Mouse (Mus musculus) right cerebral cortex, postnatal 36 days (tissue): ENCODE measurements around the gene Sap18.
A peak's percentile ranks its signal among the peaks of the same experiment; 100 is the strongest.
"Not testable (repeated sequence)": the region's sequence is repeated elsewhere in the genome, so short reads cannot be mapped to it uniquely, and the experiment has no call there.

Experiments
- DNase-seq, 2 experiments: peaks; one replicate each; pipeline ENCODE4 v3.0.0; 2022; ENCODE audit warnings: low spot score in 2 of 2, mixed read lengths in 1 of 2

Sap18 gene

DNA sequence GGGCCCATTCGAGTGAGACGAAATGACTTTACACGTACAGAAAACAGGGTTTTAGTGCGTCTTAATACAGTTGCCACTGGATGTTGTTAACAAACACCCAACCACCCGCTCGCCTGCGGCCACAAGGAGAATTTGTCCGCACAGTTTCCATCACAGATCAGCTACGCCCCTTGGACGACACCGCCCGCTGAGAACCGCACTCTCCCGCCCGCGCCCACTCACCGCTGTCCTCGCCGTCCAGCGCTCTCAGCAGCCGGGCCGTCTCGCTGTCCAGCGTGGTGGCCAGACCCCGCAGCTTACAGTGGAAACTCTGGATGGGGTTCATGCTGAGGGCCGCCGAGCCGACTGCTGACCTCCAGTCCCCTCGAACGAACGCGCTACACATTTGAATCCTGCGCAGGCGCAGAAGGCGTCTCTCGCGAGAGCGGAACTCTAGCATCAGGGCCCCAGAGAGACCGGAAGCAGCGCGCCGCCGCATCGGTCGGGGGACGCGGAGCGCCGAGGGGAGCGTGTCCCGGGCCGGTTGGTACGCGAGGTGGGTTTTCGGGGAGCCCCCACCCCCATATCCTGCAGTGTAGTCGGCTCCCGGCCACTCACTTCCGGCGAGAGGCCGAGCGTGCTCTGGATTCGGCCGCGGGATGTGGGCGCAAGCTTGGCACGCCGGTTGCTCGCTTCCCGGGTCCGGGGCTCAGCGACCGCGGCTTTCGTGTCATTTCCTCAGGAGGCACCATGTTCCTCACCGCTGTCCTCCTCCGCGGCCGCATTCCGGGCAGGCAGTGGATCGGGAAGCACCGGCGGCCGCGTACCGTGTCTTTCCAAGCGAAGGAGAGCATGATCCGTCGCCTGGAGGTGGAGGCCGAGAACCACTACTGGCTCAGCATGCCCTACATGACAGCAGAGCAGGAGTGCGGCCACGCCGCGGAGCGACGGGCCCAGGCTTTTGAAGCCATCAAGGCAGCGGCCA, 28.1 kb downstream of the Sap18 start, which contains the start of the genes Ska3 and Mrpl57:
Gene Ska3 (minus strand): TSS at position 398 of the 964 bp plus-strand sequence.
Gene Mrpl57 (plus strand): TSS at position 447 of the 964 bp plus-strand sequence.
- peak; percentile 81 to 83 for DNase-seq

DNA sequence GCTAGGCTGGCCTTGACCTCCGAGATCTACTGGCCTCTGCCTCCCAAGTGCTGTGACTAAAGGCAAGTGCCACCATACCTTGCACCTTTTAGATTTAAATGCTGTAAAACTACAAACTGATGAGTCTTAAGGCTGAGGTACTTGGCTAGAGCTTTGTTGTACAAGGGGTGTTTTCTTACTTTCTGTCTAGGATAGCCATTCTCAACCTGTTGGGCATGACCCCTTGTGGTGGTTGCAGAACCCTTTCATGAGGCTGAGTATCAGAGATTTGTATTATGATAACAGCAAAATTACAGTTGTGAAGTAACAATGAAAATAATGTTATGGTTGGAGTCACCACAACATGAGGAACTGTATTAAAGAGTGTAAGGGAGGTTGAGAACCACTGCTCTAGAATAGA, 29.3 kb downstream of the Sap18 start:
- no peak for DNase-seq

DNA sequence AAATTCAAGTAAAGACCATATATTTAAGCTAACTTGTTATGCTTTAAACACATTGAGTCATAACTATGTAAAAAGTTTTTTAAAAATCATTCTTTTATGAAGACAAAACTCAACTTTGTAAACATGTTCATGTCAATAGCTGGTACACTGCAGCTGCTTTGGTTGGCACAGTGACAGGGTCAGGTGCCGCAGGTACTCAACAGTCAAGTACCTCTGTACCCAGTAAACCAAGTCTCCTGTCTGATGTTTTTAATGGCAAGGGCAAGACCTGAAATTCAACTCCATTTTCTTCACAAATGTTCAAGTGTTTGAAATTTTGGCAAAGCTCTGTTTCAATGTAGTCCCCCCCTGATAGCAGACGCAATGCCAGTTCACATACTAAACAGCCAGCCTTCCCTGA, 35.5 kb downstream of the Sap18 start:
- DNase-seq, result no peak

DNA sequence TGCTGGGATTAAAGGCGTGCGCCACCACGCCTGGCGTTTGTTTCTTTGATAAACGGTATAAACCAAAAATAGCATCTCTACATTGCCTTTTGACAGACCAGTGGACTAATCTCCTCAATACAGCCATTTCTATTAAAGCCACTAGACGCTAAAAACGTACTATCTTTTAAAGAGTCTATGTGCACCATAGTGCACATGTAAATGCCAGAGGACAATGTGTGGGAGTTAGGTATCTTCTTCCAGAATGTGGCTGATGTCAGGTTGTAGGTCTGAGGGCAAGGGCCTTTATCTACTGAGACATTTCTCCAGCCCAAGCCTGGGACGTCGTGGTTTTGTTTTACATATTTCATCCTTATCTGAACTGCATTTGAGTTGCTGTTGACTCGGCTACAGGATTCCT, 37.2 kb downstream of the Sap18 start:
- no peak for DNase-seq

DNA sequence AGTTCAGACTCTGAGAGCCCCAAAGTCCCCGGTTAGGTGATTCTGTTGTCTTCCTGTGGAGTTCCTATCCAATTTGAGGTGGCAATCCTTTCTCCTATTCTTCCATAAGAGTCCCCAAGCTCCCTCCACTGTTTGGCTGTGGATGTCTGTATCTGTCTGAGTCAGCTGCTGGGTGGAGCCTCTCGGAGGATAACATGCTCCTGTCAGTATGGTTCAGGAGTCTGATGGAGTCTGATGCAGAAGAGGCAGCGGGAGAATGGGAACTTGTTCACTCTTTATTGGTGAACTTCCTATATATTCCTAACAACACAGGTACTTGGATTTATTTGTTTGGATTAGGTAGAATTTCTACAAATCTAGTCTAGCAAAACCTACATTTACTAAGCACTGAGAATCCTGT, 46.6 kb downstream of the Sap18 start:
- DNase-seq, result no peak

DNA sequence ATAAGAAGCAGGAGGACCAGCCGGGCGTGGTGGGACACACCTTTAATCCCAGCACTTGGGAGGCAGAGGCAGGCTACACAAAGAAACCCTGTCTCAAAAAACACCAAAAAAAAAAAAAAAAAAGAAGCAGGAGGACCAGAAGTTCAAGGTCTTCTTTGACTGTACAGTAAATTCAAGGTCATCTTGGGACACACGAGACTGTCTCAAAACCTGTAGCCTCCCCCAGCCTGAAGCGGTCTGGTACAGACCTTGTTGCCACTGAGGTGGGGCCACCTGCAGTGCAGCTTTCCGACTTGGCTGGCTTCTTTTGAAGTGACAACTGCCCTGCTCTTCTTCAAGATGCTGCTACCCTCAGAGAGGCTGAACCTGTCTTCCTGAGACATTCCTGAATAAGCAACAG, 50.1 kb downstream of the Sap18 start:
- not testable (repeated sequence) for DNase-seq

DNA sequence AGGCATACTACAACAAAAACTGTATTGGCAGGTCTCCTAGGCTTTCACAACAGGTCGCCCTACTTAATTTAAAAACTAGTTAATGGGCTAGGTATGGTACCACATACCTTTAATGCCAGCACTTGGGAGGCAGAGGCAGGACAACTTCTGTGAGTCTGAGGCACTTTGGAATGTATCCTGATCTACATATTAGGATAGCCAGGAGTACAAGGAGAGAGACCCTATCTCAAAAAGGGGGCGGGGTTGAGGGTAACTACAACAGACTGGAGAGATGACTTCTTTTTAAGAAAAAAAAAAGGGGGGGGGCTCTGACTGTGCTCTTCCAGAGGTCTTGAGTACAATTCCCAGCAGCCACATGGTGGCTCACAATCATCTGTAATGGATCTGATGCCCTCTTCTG, 50.7 kb downstream of the Sap18 start:
- DNase-seq, result no peak

DNA sequence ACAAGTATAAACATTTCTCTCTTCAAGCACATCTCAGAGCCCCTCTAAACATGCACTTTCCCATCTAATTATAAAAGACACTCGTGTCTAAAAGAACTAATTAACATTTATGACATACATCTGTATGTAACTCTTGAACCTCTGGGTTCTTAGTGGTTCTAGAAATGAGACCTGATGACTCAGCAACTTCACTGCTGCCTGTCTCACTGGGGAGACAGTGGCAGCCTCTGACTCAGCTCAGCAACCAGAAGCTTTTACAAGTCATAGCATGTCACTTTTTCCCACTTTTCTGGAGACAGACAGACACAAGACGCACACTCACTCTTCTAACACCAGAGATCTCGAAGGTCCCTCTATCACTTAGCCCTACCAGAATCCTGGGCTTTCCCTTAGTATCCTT, 52.4 kb downstream of the Sap18 start:
- DNase-seq, result no peak

DNA sequence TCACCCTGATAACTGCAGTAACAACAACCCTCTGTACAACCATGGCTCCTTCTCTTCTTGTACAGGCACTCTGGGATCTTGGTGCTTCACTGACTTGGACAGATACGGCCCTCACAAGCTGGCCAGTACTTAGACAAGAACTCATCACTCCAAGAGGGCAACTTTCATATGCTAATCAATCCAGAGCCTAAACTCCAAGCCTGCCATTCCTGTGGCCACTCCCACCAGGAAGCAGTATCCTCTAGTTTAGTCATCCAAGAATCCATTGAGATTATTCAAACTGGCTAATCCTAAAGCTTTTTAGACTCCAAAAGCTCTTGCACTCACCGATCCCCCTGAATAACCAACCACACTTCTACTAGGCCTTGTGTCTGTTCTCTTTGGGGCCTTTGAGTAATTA, 55.0 kb downstream of the Sap18 start:
- DNase-seq, result no peak

DNA sequence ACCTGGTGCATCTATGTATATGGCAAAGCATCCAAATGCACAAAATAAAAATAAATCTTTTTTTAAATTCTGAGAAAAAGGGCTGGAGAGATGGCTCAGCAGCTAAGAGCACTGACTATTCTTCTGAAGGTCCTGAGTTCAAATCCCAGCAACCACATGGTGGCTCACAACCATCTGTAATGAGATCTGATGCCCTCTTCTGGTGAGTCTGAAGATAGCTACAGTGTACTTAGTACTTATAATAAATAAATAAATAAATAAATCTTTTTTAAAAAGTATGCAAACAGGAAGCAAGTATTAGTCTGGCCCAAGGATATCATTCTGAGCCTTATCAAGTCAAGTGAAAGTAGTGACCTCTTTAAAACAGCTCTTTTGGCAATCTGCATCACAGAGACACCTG, 58.1 kb downstream of the Sap18 start:
- not testable (repeated sequence) for DNase-seq
